Mouse (Mus musculus): Measurements from ENCODE around the gene Prss43.
"Not testable (repeated sequence)": the region's sequence is repeated elsewhere in the genome, so short reads cannot be mapped to it uniquely, and the experiment has no call there.

Prss43 gene

DNA sequence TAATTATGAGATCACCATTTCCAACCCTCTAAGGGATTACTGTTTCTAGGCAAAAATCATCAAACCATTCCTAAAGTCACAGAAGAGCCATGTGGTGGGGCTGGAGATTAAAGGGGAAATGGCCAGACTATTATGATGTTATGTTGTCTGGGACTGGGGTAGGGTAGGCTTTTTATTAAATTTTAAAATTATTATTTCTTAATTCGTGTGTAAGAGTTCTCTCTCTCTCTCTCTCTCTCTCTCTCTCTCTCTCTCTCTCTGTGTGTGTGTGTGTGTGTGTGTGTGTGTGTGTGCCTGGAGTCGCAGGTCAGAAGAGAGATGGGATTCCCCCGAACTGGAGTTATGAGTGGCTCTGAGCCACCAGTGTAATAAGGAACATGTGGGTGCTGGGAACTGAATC lies at the start of gene Prss43:
TSS of gene Prss43 (plus strand) at position 301 of the 400 bp plus-strand sequence.
- no peak for DNase-seq (ENCODE audit: low spot score in 2 of 2)

DNA sequence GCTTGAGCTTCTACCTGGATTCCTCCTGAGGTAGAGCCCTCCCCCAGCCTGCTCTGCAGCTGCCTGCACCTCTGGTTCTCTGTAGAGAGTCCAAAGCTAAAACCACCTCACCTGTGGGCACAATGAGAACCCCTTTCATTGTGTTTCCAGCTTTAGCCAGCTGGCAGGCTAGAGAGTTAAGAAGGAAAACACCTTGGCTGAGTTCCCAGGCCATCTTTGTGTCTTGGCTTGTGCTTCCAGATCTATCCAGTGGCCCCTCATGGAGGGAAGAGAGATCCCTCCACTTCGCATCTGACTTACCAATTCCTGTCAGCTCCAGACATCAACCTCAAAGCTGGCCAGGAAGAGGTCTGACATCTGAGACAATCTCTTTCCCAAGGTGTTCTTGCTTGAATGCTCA lies 48.4 kb upstream of the Prss43 start:
- DNase-seq (ENCODE audit: low spot score in 2 of 2), result no peak

DNA sequence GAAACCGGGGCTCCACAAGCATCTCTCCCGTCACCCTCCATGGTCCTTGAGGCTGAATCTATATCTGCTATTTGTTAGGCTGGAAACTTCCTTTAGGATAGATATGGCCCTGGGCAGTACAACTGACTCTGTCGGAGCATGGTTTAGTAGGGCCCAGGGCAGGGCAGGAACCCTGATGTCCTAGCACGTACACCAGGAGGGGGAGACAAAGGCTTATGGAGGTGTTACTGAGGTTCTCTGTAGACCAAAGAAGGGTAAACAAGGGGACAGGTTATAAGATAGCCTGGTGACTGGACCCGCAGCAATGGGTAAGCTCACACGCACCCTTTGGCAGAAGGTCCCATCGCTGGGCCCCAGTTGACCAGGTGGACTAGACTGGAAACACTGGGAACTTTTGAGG lies 47.9 kb upstream of the Prss43 start:
- no peak for DNase-seq (ENCODE audit: low spot score in 2 of 2)

DNA sequence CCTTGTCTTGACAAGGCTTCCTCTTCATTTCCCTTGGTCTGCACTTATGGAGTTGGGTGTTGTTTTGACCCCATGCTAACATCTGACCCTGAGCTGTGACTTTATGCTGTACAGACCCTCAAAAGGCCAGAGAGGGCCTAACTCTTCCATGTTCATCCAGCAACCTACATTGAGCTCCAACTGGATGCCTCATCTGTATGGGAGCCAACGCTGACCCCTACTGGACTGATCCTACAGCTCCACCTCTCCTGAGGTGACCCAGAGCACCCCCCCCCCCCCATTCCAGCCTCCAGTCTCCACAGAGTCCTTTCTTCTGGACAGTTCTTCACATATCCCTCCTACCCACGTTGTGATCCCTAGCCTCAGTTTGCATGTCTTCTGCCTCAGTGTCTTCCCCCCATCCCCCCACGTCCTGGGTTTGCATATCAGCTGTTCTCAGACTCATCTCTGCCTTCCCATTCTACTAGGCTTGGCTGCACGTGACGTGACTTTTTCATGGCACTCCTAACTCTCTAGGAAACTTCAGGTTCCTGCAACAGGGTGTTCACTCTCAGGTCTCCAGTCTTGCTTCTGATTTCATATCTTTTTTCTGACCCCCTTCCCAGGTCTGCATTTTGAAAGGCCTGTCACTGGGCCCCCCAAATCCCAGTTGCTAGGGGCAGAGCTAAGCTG lies 47.1 kb upstream of the Prss43 start:
- no peak for DNase-seq (ENCODE audit: low spot score in 2 of 2)

DNA sequence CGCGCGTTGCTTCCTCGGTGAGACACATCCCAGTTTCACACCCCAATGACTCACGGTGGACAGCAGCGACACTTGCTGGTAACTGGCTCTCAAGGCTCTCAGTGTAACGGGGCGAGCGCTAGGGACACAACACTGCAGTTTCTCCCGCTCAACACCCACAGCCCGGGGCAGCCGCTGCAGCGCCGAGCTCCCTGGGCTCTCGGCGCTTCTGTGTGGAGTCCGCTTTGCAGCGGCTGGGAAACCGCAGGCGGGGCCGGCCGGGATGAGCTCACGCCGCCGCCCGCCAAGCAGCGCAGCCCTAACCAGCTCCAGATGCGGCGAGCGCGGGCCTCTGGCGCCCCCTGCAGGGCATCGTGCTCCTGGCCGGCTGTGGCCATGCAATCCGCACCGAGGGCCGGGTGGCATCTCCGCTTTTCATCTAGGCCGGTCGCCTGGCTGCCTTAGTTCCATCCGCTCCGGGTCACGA lies 45.2 kb upstream of the Prss43 start:
- DNase-seq (ENCODE audit: low spot score in 2 of 2), result peak; percentile 89 to 93

DNA sequence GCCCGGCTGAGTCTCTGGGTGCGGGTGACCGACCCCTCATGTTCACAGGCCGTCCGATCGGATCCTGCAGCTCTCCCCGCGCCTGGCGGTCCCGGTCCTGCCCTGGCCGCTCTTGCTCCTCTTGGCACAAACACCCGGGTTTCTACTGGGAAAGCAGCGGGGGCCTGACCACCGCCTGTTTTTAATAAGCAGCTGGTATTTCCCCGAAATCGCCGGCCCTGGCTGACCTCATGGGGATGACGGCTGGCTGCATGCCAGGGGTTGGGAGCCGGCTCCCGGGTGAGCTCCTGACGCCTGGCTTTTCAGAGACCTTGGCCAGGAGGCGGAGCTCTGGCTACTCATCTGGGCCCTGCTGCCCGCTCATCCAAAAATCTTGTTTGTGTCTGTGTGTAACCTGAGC lies 44.8 kb upstream of the Prss43 start:
- DNase-seq (ENCODE audit: low spot score in 2 of 2), result peak; percentile 78 to 79

DNA sequence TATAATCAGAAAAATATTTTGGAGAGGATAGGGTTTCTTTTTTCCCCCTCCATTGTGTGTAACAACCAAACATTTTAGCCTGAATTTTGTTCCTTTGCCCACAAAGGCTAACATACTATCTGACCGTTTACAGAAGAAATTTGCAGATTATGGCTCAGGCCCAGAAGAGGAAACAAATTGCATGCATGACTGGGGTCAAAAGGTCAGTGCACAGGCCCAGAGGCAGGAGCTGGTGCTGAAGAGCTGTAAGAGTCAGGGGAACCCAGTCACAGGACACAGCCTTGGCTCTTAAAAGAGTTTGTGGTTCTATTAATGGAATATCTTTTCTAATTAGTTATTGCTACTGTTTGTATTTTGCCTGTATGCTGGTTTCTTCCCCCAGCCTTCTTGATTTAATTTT lies 42.9 kb upstream of the Prss43 start:
- no peak for DNase-seq (ENCODE audit: low spot score in 2 of 2)

DNA sequence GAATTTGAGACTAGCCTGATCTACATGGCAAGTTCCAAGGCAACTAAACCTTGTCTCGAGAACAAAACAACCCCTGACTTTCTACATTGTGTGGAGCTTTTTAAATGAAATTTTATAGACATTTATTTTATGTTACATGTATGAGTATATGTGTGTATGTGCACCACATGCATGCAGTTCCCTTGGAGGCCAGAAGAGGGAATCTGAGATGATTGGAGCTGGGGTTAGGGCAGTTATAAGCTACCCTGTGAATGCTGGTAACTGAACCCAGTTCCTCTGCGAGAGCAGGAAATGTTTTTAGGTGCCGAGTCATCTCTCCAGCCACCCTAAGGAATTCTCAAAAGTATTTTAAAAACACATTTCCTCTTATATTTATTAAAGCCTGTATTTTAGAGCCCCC lies 38.3 kb upstream of the Prss43 start:
- DNase-seq (ENCODE audit: low spot score in 2 of 2), result no peak

DNA sequence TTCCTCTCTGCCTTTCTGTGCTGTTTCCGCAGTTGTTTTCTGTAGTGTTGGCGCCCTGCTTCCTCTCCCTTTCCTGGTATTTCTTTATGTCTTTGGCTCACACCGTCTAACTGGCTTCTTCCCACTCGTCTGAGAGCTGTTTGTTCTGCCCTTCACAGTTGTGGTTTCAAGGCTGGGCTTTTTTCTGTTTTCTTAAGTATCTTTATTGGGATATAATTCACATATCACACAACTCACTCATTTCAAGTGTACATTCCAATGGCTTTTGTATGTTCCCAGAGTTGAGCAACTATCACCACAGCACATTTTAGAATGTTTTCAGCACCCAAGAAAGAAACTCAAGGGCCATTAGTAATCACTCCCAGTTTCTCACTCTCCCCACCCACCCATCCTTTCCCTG lies 36.0 kb upstream of the Prss43 start:
- DNase-seq (ENCODE audit: low spot score in 2 of 2), result no peak

DNA sequence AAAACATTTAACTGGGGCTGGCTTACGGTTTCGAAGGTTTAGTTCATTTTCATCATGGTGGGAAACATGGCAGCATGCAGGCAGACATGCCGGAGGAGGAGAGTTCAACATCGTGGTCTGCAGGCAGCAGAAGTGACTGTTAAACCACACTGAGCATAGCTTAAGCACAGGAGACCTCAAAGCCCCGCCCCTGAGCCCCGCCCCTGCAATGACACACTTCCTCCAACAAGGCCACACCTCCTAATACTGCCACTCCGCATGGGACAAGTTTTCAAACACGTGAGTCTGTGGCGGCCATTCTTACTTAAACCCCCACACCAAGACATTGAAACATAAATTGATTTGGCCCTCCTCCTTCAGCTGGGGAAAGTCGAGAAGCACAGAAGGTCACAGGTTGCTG lies 29.5 kb upstream of the Prss43 start:
- no peak for DNase-seq (ENCODE audit: low spot score in 2 of 2)

DNA sequence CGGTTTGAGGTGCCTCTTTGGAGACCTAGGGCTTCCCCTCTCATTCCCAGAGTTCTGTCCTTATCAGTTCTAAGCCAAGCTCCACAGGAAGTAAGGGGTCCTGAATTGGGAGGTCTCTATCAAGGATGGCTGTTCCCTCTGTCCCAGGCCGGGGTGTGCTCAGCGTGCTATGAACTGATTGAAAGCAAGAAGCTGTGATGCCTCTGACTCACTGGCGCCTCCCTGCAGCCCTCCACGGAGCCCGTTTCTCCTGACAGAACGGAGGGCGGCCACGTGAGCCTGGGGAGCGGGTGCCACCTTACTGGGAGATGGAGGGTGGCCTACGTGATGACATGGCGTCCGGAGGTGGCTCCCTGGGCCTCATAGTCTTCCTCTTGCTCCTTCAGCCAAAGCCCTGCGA lies 28.6 kb upstream of the Prss43 start, which contains the start of gene Prss42:
TSS of gene Prss42 (plus strand) at position 301 of the 400 bp plus-strand sequence.
- DNase-seq (ENCODE audit: low spot score in 2 of 2), result no peak

DNA sequence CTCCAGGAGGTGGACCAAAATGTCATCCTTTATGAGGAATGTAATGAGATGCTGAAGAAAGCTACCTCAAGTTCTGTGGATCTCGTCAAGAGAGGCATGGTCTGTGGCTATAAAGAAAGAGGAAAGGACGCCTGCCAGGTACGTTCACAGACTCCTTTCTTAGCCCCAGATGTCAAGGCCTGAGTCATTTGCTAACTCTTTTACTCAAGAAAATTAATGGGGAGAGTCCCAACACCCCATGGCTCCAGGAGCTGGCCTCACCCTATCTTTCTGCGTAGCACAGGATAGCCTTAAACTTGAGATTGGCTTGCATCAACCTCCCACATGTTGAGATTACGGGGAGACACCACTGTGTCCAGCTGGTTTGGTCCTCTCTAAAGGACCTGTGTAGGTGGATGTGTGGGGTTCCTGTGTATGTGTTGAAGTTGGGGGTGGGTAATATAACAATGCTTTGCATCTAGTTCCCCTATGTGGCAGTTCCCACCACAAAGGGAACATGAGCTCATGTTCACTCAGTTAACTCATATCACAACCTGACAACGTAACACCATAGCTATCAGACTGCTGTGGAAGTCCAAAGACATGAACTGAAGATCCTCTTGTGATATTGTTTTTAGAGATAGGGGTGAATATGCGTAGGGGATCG lies 25.5 kb upstream of the Prss43 start:
- DNase-seq (ENCODE audit: low spot score in 2 of 2), result no peak

DNA sequence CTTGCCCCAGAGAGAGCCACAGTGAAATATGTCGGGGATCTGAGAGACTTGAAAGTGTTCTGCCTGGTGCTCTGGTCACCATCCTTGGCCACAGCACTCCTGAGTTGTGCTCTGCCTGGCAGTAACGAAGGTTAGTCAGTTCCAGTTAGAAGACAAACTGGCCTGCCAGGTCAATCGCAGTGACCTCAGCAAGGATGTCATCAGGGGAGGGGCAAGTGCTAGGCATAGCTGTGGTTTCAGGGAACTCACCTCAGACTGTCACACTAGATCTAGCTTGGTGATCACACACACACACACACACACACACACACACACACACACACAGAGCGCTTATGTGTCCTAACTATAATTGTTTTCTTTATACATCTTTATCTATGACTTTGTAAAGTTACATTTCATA lies 23.2 kb upstream of the Prss43 start:
- no peak for DNase-seq (ENCODE audit: low spot score in 2 of 2)

DNA sequence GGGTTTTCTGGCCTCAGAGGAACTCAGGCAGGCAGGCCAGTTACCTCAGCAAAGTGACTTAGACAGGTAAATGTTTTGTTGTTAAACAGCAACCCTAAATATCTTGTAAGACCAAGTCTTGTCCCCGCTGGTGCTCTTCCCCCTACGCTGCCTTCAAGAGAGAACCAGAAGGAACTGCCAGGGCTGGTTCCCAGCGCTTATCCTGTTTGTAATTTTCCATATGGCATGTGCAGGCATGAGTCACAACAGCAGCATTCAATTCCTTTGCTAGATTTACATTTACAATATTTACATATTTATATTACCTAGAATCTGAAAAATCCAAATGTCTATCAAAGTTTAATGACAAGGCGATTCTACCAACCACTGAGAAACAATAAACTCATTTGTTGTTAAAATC lies 16.4 kb upstream of the Prss43 start:
- DNase-seq (ENCODE audit: low spot score in 2 of 2), result no peak

DNA sequence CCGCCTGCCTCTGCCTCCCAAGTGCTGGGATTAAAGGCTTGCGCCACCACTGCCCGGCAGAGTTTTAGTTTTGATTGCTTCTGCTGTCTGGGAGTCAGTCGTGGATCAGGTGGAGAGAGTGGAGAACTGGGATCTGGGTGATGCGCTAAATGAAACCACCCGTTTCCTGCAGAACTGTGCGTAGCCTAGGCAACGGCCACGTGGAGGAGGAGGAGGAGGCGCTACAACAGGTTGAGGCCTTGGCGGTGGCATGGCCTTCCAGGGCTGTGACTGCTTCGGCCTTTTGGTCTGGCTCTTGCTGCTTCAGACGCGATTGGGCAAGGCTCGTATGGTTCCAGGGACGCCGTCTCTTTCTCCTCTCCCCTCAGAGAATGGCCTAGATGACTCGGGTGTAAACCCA lies 12.7 kb upstream of the Prss43 start, which contains the start of gene Prss44:
TSS of gene Prss44 (plus strand) at position 206 of the 400 bp plus-strand sequence.
- no peak for DNase-seq (ENCODE audit: low spot score in 2 of 2)

DNA sequence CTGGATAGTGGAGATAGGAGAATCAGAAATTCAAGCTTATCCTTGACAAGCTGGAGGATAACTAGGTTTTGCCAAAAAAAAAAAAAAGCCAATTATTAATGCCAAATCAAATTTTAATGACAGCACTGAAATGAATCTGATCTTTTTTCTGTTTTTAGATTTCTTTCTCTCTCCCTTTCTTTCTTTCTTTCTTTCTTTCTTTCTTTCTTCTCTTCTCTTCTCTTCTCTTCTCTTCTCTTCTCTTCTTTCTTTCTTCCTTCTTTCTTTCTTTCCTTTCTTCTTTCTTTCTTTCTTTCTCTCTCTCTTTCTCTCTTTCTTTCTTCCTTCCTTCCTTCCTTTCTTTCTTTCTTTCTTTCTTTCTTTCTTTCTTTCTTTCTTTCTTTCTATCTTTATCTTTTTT lies 5.9 kb upstream of the Prss43 start:
- not testable (repeated sequence) for DNase-seq (ENCODE audit: low spot score in 2 of 2)

DNA sequence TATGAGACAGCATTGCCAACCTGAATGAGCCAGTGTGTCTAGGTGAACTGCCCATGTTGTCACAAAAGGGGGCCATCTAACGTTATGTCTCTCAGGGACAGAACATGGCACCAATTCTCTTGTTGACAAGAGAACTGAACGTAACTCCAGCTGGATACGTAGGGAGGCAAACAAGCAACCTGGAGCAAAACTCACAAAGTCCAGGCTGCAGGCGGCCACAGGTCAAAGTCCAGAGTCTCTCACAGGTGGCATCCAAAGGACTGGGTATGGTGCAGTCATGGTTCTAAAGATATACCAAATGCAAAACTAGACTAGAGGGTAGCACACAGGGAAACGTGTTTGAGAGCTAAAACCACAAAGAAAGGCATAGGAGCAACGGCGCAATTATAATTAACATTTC lies 5.1 kb upstream of the Prss43 start:
- DNase-seq (ENCODE audit: low spot score in 2 of 2), result no peak

DNA sequence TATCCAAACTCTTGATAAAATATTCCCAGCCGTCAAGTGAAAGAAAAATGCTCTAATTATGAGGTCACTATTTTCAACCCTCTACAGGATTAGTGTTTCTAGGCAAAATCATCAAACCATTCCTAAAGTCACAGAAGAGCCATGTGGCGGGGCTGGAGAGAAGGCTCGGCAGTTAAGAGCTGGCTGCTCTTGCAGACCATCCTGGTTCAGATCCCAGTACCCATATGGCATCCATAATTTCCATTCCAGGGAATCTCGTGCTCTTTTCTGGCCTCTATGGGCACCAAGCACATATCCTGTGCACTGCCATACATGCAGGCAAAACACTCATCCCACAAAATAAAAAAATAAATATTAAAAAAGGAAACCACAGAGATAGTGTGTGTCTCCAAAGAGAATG lies 1.1 kb upstream of the Prss43 start:
- no peak for DNase-seq (ENCODE audit: low spot score in 2 of 2)

DNA sequence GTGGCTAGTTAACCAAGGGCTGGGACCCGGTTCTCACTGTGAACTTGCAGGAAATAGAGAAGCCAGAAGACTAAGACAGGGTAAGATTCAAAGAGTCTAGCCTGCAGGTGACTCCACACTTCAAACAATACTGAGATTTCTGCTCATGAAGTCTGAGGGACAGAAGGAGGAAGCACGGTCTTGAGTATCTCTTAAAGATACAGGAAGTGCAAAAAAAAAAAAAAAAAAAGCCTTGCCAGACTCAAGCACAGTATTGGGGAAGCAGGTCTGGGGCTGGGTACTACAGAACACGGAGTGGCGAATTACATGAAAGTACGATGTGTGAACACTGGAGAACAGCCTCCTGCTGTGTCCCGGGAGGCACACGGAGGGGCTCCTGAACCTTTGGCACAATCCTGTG lies 658 bp upstream of the Prss43 start:
- no peak for DNase-seq (ENCODE audit: low spot score in 2 of 2)

DNA sequence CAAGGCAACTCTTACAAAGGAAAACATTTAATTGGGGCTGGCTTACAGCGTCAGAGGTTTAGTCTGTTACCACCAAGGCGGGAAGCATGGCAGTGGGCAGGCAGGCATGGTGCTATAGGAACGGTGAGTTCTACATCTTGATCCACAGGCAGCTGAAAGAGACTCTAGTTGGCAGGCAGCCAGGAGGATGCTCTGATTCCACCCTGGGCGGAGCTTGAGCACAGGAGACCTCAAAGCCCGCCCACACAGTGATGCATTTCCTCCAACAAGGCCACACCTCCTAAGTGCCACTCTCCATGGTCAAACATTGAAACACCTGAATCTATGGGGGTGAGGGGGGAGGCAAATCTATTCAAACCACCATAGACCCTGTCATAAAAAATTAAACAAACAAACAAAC lies 6.5 kb downstream of the Prss43 start:
- no peak for DNase-seq (ENCODE audit: low spot score in 2 of 2)

DNA sequence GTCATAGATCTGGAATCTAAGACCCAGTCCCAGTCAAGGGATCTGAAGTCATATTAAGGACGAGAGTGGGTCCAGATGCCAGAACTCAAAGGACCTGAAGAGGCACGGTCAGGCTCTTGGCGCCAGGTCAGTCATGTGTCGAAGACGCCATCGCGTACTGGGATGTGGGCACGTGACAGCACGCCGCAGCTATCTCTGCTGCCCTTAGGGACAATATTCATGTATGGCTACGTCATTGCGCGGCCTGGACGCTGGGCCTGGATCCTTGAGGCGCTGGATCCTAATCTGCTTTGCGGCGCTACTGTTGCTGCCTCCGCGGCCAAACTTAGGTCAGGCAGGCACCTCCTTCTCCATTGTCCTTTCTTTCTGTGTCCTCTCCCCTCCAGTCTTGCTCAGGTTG lies 7.9 kb downstream of the Prss43 start, which contains the start of gene Prss45:
TSS of gene Prss45 (plus strand) at position 178 of the 400 bp plus-strand sequence.
- DNase-seq (ENCODE audit: low spot score in 2 of 2), result no peak

DNA sequence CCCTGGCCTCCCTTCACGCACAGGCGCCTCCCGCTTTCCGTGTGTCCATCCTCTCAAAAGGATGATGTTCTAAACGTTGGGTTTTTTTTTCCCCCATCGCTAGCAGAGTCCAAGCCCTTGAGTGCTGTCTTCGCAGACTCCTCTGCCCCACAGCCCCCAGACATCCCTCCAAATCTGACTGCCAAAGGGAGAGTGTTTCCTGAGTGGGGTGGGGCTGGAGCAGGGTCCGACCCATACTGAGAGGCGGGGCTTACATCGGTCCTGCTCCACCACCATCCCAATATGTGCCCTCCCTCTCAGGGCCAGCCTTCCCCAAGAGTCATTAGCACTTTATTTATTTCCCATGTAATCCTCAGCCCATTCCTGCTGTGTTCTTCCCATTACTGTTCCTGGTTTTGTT lies 8.5 kb downstream of the Prss43 start:
- no peak for DNase-seq (ENCODE audit: low spot score in 2 of 2)

DNA sequence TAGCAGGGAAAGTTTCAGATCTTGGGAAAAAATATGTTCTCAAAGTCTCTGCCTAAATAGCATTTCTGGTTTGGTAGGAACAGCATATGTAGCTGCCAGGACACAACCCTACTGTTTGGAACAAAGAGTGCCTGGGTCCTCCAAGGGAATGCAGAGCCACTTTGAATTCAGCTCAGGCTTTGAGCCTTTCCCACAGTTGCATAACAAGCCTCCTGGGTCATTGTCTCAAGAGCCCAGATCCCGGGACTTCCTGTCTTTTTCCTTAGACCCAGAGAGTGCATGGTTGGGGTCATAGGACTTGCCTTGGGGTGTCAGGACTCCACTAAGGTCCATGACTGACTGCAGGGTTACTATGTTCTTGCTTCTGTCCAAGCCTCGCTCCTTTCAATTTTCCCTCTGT lies 9.6 kb downstream of the Prss43 start:
- no peak for DNase-seq (ENCODE audit: low spot score in 2 of 2)
